Mouse (Mus musculus) MEL (cell line): ENCODE measurements around the gene Minos1. TPM values are rescaled to one million over a fixed set of nuclear protein-coding genes. Genes with fewer than 3 reads are reported as not detected.

Source experiments
- DNase-seq: peaks from one replicate; pipeline ENCODE4 v3.0.0; 2011; ENCODE audit warnings: low read depth, low spot score
- H3K27ac ChIP-seq: 2 replicates; pipeline ENCODE4 v1.5.1; 2012; ENCODE audit warnings: low read depth, mild to moderate bottlenecking, control low read depth, low read length, moderate library complexity; ENCODE audit not compliant: control insufficient read depth
- H3K27me3 ChIP-seq, 2 experiments: fragments of 150-350 bp in 1 of 2; sonication (generic) in 1 of 2; 2 replicates each; pipeline ENCODE4 v1.6.1; 2012; ENCODE audit warnings: low read length in 2 of 2, mild to moderate bottlenecking in 2 of 2, improper control_type of control experiment in 1 of 2, moderate library complexity in 1 of 2; ENCODE audit not compliant: insufficient read depth in 2 of 2, control insufficient read depth in 1 of 2
- H3K36me3 ChIP-seq, 2 experiments: 2 replicates each; pipeline ENCODE4 v1.6.1; 2012 to 2014; ENCODE audit warnings: low read length in 2 of 2, improper control_type of control experiment in 1 of 2, inconsistent platforms in 1 of 2, mild to moderate bottlenecking in 1 of 2; ENCODE audit not compliant: insufficient read depth in 2 of 2, control insufficient read depth in 1 of 2
- H3K4me1 ChIP-seq, 2 experiments: fragments of 150-350 bp in 1 of 2; sonication (generic) in 1 of 2; 2 replicates each; pipeline ENCODE4 v1.6.1; 2012; ENCODE audit warnings: low read length in 2 of 2, improper control_type of control experiment in 1 of 2, mild to moderate bottlenecking in 1 of 2; ENCODE audit not compliant: insufficient read depth in 2 of 2, control insufficient read depth in 1 of 2
- H3K4me3 ChIP-seq, 2 experiments: fragments of 150-350 bp in 1 of 2; sonication (generic) in 1 of 2; 2 replicates each; pipeline ENCODE4 v1.5.1; 2012; ENCODE audit warnings: low read depth in 2 of 2, low read length in 2 of 2, mild to moderate bottlenecking in 2 of 2, moderate library complexity in 2 of 2, control low read depth in 1 of 2, improper control_type of control experiment in 1 of 2; ENCODE audit not compliant: control insufficient read depth in 1 of 2, insufficient read depth in 1 of 2
- H3K79me2 ChIP-seq: 2 replicates; pipeline ENCODE4 v1.6.1; 2012; ENCODE audit warnings: mild to moderate bottlenecking, low read length, moderate library complexity; ENCODE audit not compliant: control insufficient read depth, poor library complexity, insufficient read depth
- H3K9ac ChIP-seq: 2 replicates; pipeline ENCODE4 v1.6.1; 2012; ENCODE audit warnings: low read depth, mild to moderate bottlenecking, control low read depth, low read length, moderate library complexity; ENCODE audit not compliant: control insufficient read depth, poor library complexity, severe bottlenecking
- H3K9me3 ChIP-seq: fragments of 150-350 bp; sonication (generic); replicated peaks from 2 replicates; pipeline ENCODE4 v1.6.1; 2012; ENCODE audit warnings: mild to moderate bottlenecking, low read length, improper control_type of control experiment, moderate library complexity; ENCODE audit not compliant: insufficient read depth
- BHLHE40 ChIP-seq: IDR thresholded peaks from 2 replicates; pipeline ENCODE4 v1.6.1; 2012; ENCODE audit warnings: low read depth, mild to moderate bottlenecking, inconsistent platforms, low read length, improper control_type of control experiment, borderline replicate concordance
- CHD1 ChIP-seq: IDR thresholded peaks from 2 replicates; pipeline ENCODE4 v1.6.1; 2012; ENCODE audit warnings: low read depth, mild to moderate bottlenecking, inconsistent platforms, low read length, improper control_type of control experiment
- CTCF ChIP-seq, 3 experiments: IDR thresholded peaks in 2 of 3; conservative IDR thresholded peaks in 1 of 3; 2 replicates each; pipeline ENCODE4 v1.5.1; 2011 to 2012; ENCODE audit warnings: low read length in 3 of 3, low read depth in 2 of 3, mild to moderate bottlenecking in 2 of 3, improper control_type of control experiment in 1 of 3, inconsistent platforms in 1 of 3, mixed read lengths in 1 of 3, moderate library complexity in 1 of 3; ENCODE audit not compliant: control insufficient read depth in 1 of 3, insufficient read depth in 1 of 3, poor library complexity in 1 of 3, severe bottlenecking in 1 of 3
- E2F4 ChIP-seq: IDR thresholded peaks from 2 replicates; pipeline ENCODE4 v1.6.1; 2011; ENCODE audit warnings: low read depth, low read length, improper control_type of control experiment, borderline replicate concordance
- EP300 ChIP-seq, 2 experiments: IDR thresholded peaks; 2 replicates each; pipeline ENCODE4 v1.6.1; 2011; ENCODE audit warnings: improper control_type of control experiment in 2 of 2, low read length in 2 of 2, low read depth in 1 of 2, mild to moderate bottlenecking in 1 of 2
- ETS1 ChIP-seq: IDR thresholded peaks from 2 replicates; pipeline ENCODE4 v1.6.1; 2012; ENCODE audit warnings: low read depth, mild to moderate bottlenecking, inconsistent platforms, low read length, improper control_type of control experiment, moderate library complexity
- GATA1 ChIP-seq: IDR thresholded peaks from 2 replicates; pipeline ENCODE4 v1.6.1; 2011; ENCODE audit warnings: low read depth, low read length, improper control_type of control experiment
- HCFC1 ChIP-seq: IDR thresholded peaks from 2 replicates; pipeline ENCODE4 v1.6.1; 2012; ENCODE audit warnings: low read depth, mild to moderate bottlenecking, inconsistent platforms, low read length, improper control_type of control experiment, moderate library complexity
- KAT2A ChIP-seq: conservative IDR thresholded peaks from 2 replicates; pipeline ENCODE4 v1.6.1; 2012; ENCODE audit warnings: low read depth, low read length, improper control_type of control experiment, inconsistent platforms
- MAFK ChIP-seq: IDR thresholded peaks from 2 replicates; pipeline ENCODE4 v1.6.1; 2011; ENCODE audit warnings: low read depth, mild to moderate bottlenecking, low read length, improper control_type of control experiment, borderline replicate concordance
- MAZ ChIP-seq: IDR thresholded peaks from 2 replicates; pipeline ENCODE4 v1.6.1; 2012; ENCODE audit warnings: low read depth, mild to moderate bottlenecking, inconsistent platforms, low read length, improper control_type of control experiment
- MXI1 ChIP-seq: IDR thresholded peaks from 2 replicates; pipeline ENCODE4 v1.6.1; 2011; ENCODE audit warnings: mild to moderate bottlenecking, low read depth, low read length, improper control_type of control experiment
- NRF1 ChIP-seq: IDR thresholded peaks from 2 replicates; pipeline ENCODE4 v1.6.1; 2014; ENCODE audit warnings: low read depth, mild to moderate bottlenecking, inconsistent platforms, low read length, improper control_type of control experiment, moderate library complexity; ENCODE audit not compliant: poor library complexity, insufficient read depth, severe bottlenecking
- POLR2A ChIP-seq, 2 experiments: IDR thresholded peaks; 2 replicates each; pipeline ENCODE4 v1.6.1; 2011 to 2012; ENCODE audit warnings: low read length in 2 of 2, mild to moderate bottlenecking in 2 of 2, control low read depth in 1 of 2, improper control_type of control experiment in 1 of 2, low read depth in 1 of 2, moderate library complexity in 1 of 2; ENCODE audit not compliant: control insufficient read depth in 1 of 2, insufficient read depth in 1 of 2, poor library complexity in 1 of 2
- POLR2AphosphoS5 ChIP-seq: IDR thresholded peaks from 2 replicates; pipeline ENCODE4 v1.6.1; 2012; ENCODE audit warnings: low read depth, borderline replicate concordance, mild to moderate bottlenecking, inconsistent platforms, low read length, moderate library complexity, mixed read lengths
- RAD21 ChIP-seq: IDR thresholded peaks from 2 replicates; pipeline ENCODE4 v1.6.1; 2011; ENCODE audit warnings: mild to moderate bottlenecking, low read depth, low read length, improper control_type of control experiment
- RCOR1 ChIP-seq: IDR thresholded peaks from 2 replicates; pipeline ENCODE4 v1.6.1; 2012; ENCODE audit warnings: low read depth, mild to moderate bottlenecking, inconsistent platforms, low read length, improper control_type of control experiment
- SIN3A ChIP-seq: IDR thresholded peaks from 2 replicates; pipeline ENCODE4 v1.6.1; 2012; ENCODE audit warnings: low read length, improper control_type of control experiment, inconsistent platforms
- SMC3 ChIP-seq: IDR thresholded peaks from 2 replicates; pipeline ENCODE4 v1.6.1; 2011; ENCODE audit warnings: low read depth, low read length, improper control_type of control experiment
- TAL1 ChIP-seq: IDR thresholded peaks from 2 replicates; pipeline ENCODE4 v1.6.1; 2012; ENCODE audit warnings: mild to moderate bottlenecking, inconsistent platforms, low read length, moderate library complexity, mixed read lengths
- USF2 ChIP-seq, 2 experiments: IDR thresholded peaks; 2 replicates each; pipeline ENCODE4 v1.6.1; 2011 to 2012; ENCODE audit warnings: improper control_type of control experiment in 2 of 2, low read length in 2 of 2, borderline replicate concordance in 1 of 2, inconsistent platforms in 1 of 2, low read depth in 1 of 2, mild to moderate bottlenecking in 1 of 2; ENCODE audit not compliant: insufficient read depth in 1 of 2
- ZC3H11A ChIP-seq: IDR thresholded peaks from 2 replicates; pipeline ENCODE4 v1.6.1; 2012; ENCODE audit warnings: low read depth, mild to moderate bottlenecking, inconsistent platforms, low read length, improper control_type of control experiment
- ZKSCAN1 ChIP-seq: IDR thresholded peaks from 2 replicates; pipeline ENCODE4 v1.6.1; 2012; ENCODE audit warnings: low read depth, mild to moderate bottlenecking, inconsistent platforms, low read length, improper control_type of control experiment, moderate library complexity
- ZMIZ1 ChIP-seq: IDR thresholded peaks from 2 replicates; pipeline ENCODE4 v1.6.1; 2012; ENCODE audit warnings: low read depth, mild to moderate bottlenecking, inconsistent platforms, low read length, improper control_type of control experiment, moderate library complexity
- ZNF384 ChIP-seq: IDR thresholded peaks from 2 replicates; pipeline ENCODE4 v1.6.1; 2012; ENCODE audit warnings: low read depth, mild to moderate bottlenecking, inconsistent platforms, low read length, improper control_type of control experiment
- polyA plus RNA-seq, 2 experiments: library from polyadenylated mRNA; stranded (reverse) in 1 of 2; unstranded in 1 of 2; fragments of >175 nt in 1 of 2; fragments of >200 nt in 1 of 2; gene quantifications; 2 replicates each; pipeline versions ENCODE4 v1.2.1 to v1.2.4; 2012; ENCODE audit warnings: low replicate concordance in 2 of 2, low read depth in 1 of 2; ENCODE audit not compliant: insufficient read length in 2 of 2, insufficient read depth in 1 of 2, missing spikeins in 1 of 2
- total RNA-seq: library from RNA; depleted of rRNA; stranded (reverse); fragments of 300-350 nt; gene quantifications from 2 replicates; pipeline ENCODE4 v1.2.3, GENCODE M21; 2012

Gene Minos1
- total and polyA plus RNA-seq, 3 experiments = 163 to 401 TPM; not detected in 1

GRCm38 (mm10) chr4:139086037-139086436 lies 44.9 kb downstream of the Minos1 start:
- Histone ChIP-seq H3K9me3 (no peaks in the 10 kb centered on the region), H3K27ac (no peak overlapping the region), H3K4me1 (no peaks in the 10 kb centered on the region), H3K4me3 (no peak overlapping the region), H3K79me2 (no peaks in the 10 kb centered on the region), H3K9ac (no peak overlapping the region), H3K36me3 (no peaks in the 10 kb centered on the region), H3K27me3 (peaks cover 0 to 1% of the 10 kb centered on the region in 2 experiments; a peak in 1 of 4 replicates)
- TF ChIP-seq NRF1 = no peak
- no peak for TF ChIP-seq CHD1
- no peak for TF ChIP-seq USF2 (IDR thresholded peaks at IDR 0.05; ENCODE audit: borderline replicate concordance in 1 of 2, insufficient read depth in 1 of 2, low read depth in 1 of 2, low read length in 2 of 2)
- no peak for TF ChIP-seq POLR2AphosphoS5
- no peak for TF ChIP-seq GATA1
- TF ChIP-seq SMC3 = peak; percentile 94
- no peak for TF ChIP-seq RCOR1
- no peak for TF ChIP-seq KAT2A
- no peak for TF ChIP-seq POLR2A (IDR thresholded peaks at IDR 0.05; ENCODE audit: control insufficient read depth in 1 of 2, insufficient read depth in 1 of 2, low read depth in 1 of 2, low read length in 2 of 2, poor library complexity in 1 of 2)
- TF ChIP-seq MAFK = no peak
- TF ChIP-seq ZKSCAN1 = no peak
- TF ChIP-seq BHLHE40 = no peak
- TF ChIP-seq RAD21 = no peak; the same call in none of the 2 replicates
- TF ChIP-seq ZNF384 = no peak
- no peak for TF ChIP-seq EP300 (IDR thresholded peaks at IDR 0.05; ENCODE audit: low read depth in 1 of 2, low read length in 2 of 2)
- TF ChIP-seq ZMIZ1 = no peak
- TF ChIP-seq MAZ = peak; percentile 77
- TF ChIP-seq TAL1 = no peak
- TF ChIP-seq HCFC1 = no peak
- peak; percentile 95 for TF ChIP-seq ZC3H11A
- TF ChIP-seq ETS1 = no peak
- TF ChIP-seq E2F4 = no peak
- TF ChIP-seq MXI1 = no peak
- peak; percentile 70 to 99 (median 84) for TF ChIP-seq CTCF (IDR thresholded peaks at IDR 0.05 in 2 of 3, conservative IDR thresholded peaks at IDR 0.05 in 1 of 3; ENCODE audit: control insufficient read depth in 1 of 3, insufficient read depth in 1 of 3, low read depth in 2 of 3, low read length in 3 of 3, poor library complexity in 1 of 3, severe bottlenecking in 1 of 3)
- peak; percentile 64; the same call in 1 of the 2 replicates for TF ChIP-seq SIN3A
- peak; percentile 87 for DNase-seq
